Mouse (Mus musculus): Measurements from ENCODE around the gene Keap1. TPM values are rescaled to one million over a fixed set of nuclear protein-coding genes. Genes with fewer than 3 reads are reported as not detected.

Keap1 gene
- polyA plus RNA-seq, 1 experiment from 2014 or later = 72.0 TPM

DNA sequence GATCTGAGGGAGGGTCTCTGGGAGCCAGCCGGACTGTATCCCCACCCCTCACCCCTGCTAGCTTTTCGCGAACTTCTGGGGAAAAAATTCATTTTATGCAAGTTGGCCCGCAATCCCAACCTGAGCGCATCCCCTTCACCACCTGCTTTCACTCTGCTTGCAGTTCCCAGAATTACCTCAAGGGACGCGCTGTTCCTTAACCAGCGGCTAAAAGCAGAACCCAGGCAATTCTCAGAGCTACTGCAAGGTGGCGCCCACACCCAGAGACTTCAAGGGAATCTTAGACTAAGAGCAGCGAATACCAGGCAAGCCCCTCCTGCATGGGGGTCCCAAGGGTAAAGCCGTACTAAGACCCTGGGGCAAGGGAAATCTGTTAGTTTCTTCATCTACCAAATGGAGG, 2.2 kb upstream of the Keap1 start:
- Histone ChIP-seq H3K9ac (replicated peaks) (no peak overlapping the region), H3K4me3 (replicated peaks) (no peak overlapping the region), H3K9me3 (replicated peaks) (no peaks in the 10 kb centered on the region), H3K4me2 (0 out of 2 replicates have a peak overlapping the region, but pooled peaks have one; percentile 13), H3K36me3 (no peaks in the 10 kb centered on the region), H3K27me3 (replicated peaks) (peaks cover 40% of the 10 kb centered on the region), H3K4me1 (peaks cover 57% of the 10 kb centered on the region), H3K27ac (replicated peaks) (no peak overlapping the region)
- WGBS = 8% methylated on average over 11 of the region's 11 CpGs
- no peak for ATAC-seq (ENCODE audit: low FRiP score)

DNA sequence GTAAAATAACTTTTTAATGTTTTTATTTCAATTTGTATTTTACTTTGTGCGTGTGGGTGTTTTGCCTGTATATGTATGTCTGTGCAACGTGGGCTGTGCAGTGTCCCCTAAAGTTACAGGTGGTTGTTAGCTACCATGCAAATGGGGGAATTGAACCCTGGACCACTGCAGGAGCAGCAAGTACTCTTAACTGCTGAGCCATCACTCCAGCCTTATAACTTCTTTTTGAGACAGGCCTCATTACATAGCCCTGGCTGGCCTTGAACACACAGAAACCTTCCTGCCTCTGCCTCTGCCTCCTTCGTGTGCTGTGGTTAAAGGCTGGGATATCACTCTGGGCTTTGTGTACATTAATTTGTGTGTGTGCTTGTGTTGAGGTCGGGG, 296 bp upstream of the Keap1 start:
- no peak for ATAC-seq (ENCODE audit: low FRiP score)
- Histone ChIP-seq H3K4me1 (peaks cover 61% of the 10 kb centered on the region), H3K9me3 (replicated peaks) (no peaks in the 10 kb centered on the region), H3K4me2 (peak overlapping the region; percentile 64), H3K27me3 (replicated peaks) (peaks cover 21% of the 10 kb centered on the region), H3K36me3 (peaks cover 6% of the 10 kb centered on the region; the same call in 1 of the 2 replicates), H3K4me3 (replicated peaks) (peak overlapping the region; percentile 89), H3K9ac (replicated peaks) (peak overlapping the region; percentile 92), H3K27ac (replicated peaks) (peak overlapping the region; percentile 93; the same call in 1 of the 2 replicates)
- WGBS = 27% methylated on average over 4 of the region's 4 CpGs

DNA sequence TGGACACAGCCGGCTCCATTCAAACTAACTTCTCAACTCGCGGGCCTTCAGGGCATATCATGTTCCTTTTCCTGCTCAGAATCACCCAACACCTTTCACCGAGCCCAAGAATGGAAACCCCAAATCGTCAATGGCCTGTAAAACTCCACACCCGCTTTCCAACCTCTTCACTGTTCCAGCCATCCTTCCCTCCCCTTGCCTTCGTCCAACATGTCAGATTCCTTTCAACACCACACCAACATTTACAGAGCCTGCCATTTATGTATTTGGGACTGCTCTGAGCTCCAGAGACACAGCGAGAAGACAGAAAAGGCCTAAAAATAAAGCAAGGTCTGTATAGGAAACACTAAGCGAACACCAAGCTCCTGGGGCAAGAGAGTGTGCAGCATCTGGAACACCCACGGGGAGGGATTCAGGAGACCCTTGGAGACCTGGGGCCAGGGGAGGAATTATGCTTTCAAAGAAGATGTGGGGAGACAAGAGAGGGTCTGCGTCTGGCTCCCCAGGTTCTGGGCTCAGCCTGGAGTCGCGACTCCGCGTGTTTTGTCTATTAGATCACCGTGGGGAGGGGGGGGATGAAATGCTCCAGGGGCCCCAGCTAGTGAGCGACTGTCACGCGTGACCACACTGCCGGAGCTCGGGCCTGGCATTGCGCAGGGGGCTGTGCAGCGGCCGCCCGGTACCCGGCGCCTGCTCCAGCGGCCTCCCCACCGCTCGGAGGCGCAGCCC, 993 bp downstream of the Keap1 start:
- H3K9me3 ChIP-seq (replicated peaks) = no peaks in the 10 kb centered on the region

DNA sequence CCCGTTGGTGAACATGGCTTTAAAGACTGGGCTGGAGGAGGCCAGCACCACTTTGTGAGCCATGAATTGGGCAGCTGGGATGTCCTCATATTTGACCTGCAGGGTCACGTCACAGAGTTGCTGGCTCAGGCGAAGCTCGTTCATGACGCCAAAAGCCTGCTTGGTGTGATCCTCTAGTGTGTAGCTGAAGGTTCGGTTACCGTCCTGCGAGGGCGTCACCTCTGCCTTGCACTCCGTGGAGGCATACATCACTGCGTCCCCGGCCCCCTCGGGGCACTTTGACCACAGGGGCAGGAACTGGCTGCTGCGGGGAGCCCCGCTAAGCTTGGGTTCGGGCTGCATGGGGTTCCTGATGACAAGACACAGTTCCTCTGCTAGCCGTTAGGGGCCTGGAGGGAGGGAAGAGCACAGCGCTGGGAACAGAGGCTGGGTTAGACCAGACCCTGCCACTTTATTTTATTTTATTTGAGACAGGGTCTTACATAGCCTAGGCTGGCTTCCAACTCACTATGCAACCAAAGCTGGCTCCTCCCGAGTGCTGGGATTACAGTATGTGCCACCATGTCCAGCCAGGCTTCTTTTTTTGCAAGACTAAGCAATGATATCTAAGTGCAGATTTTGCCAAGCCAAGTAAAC, 1.7 kb downstream of the Keap1 start:
- Histone ChIP-seq H3K4me1 (peaks cover 47% of the 10 kb centered on the region), H3K4me2 (peak overlapping the region; percentile 64), H3K9ac (replicated peaks) (peak overlapping the region; percentile 92), H3K9me3 (replicated peaks) (no peaks in the 10 kb centered on the region), H3K4me3 (replicated peaks) (peak overlapping the region; percentile 89), H3K27ac (replicated peaks) (peak overlapping the region; percentile 93), H3K27me3 (replicated peaks) (peaks cover 4% of the 10 kb centered on the region; the same call in 1 of the 2 replicates), H3K36me3 (peaks cover 19% of the 10 kb centered on the region)
- 0 out of 2 replicates have a peak, but pooled peaks have one; percentile 24 for ATAC-seq (ENCODE audit: low FRiP score)
- WGBS = 23% methylated on average over 19 of the region's 19 CpGs

More for the DNA sequence above, 993 bp downstream of the Keap1 start:
- H3K36me3 ChIP-seq = peaks cover 14% of the 10 kb centered on the region
- peaks cover 9% of the 10 kb centered on the region for H3K27me3 ChIP-seq (replicated peaks)
- peak; percentile 14 for ATAC-seq (ENCODE audit: low FRiP score)
- H3K4me1 ChIP-seq = peaks cover 48% of the 10 kb centered on the region
- peak overlapping the region; percentile 92 for H3K9ac ChIP-seq (replicated peaks)
- H3K4me3 ChIP-seq (replicated peaks) = peak overlapping the region; percentile 89
- peak overlapping the region; percentile 93 for H3K27ac ChIP-seq (replicated peaks)
- WGBS = under 1% methylated on average over 31 of the region's 31 CpGs
- peak overlapping the region; percentile 64 for H3K4me2 ChIP-seq

DNA sequence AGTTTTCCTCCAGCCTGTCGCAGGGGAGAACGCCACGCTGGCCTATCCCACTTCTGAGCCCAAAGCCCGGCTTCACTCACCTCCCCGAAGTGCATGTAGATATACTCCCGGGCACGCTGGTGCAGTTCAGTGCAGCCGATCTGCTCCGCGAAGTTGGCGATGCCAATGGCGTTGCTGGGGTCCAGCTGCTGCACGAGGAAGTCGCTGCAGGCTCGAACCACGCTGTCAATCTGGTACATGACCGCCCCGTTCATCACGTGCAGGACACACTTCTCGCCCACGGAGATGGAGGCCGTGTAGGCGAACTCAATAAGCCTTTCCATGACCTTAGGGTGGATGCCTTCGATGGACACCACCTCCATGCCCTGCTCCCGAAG, 2.2 kb downstream of the Keap1 start:
- Histone ChIP-seq H3K4me2 (peak overlapping the region; percentile 64), H3K27ac (replicated peaks) (peak overlapping the region; percentile 93), H3K9me3 (replicated peaks) (no peaks in the 10 kb centered on the region), H3K4me1 (peaks cover 47% of the 10 kb centered on the region), H3K9ac (replicated peaks) (peak overlapping the region; percentile 92; the same call in 1 of the 2 replicates), H3K4me3 (replicated peaks) (peak overlapping the region; percentile 89), H3K36me3 (peaks cover 19% of the 10 kb centered on the region), H3K27me3 (replicated peaks) (peaks cover under 1% of the 10 kb centered on the region; the same call in 1 of the 2 replicates)
- no peak for ATAC-seq (ENCODE audit: low FRiP score)
- WGBS = 76% methylated on average over 25 of the region's 25 CpGs

DNA sequence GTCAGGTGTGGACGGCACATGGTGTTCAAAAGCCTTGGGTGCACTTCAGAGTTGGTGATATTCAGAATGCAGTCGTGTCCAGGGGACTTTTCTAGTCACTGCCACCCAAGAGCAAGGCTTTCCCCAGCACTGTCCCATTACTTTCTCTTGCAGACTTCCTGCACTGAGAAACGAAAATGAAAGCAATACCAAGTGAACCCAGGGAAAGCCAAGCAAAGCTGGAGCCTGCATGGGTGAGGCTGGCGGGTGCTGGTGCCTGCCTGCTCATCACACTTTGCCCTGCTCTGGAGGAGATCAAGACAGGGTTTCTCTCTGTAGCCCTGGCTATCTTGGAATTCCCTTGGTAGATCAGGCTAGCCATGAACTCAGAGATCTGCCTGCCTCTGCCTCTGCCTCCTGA, 3.8 kb downstream of the Keap1 start:
- H3K9ac ChIP-seq (replicated peaks) = no peak overlapping the region
- no peak for ATAC-seq (ENCODE audit: low FRiP score)
- no peaks in the 10 kb centered on the region for H3K27me3 ChIP-seq (replicated peaks)
- H3K27ac ChIP-seq (replicated peaks) = no peak overlapping the region
- H3K36me3 ChIP-seq = peaks cover 23% of the 10 kb centered on the region
- H3K4me2 ChIP-seq = no peak overlapping the region
- H3K4me3 ChIP-seq (replicated peaks) = no peak overlapping the region
- no peaks in the 10 kb centered on the region for H3K9me3 ChIP-seq (replicated peaks)
- peaks cover 40% of the 10 kb centered on the region for H3K4me1 ChIP-seq
- 88% methylated on average over 4 of the region's 4 CpGs for WGBS

DNA sequence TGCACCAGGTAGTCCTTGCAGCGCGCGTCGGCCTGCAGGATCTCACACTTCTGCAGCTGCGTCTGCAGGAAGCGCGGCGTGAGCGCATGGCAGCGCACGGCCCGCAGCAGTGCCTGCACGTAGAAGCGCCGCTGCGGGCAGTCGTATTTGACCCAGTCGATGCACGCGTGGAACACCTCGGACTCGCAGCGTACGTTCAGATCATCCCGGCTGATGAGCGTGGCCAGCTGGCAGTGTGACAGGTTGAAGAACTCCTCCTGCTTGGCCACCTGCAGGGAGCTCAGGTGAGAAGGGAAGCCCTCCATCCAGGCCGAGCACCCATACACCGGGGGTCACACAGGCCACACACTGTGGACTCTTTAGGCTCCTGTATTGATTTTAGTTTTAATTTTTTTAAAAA, 5.4 kb downstream of the Keap1 start:
- no peak overlapping the region for H3K4me3 ChIP-seq (replicated peaks)
- no peaks in the 10 kb centered on the region for H3K9me3 ChIP-seq (replicated peaks)
- H3K4me2 ChIP-seq = no peak overlapping the region
- no peak overlapping the region for H3K27ac ChIP-seq (replicated peaks)
- H3K4me1 ChIP-seq = peaks cover 33% of the 10 kb centered on the region
- 83% methylated on average over 28 of the region's 28 CpGs for WGBS
- no peaks in the 10 kb centered on the region for H3K27me3 ChIP-seq (replicated peaks)
- H3K9ac ChIP-seq (replicated peaks) = no peak overlapping the region
- ATAC-seq (ENCODE audit: low FRiP score) = no peak
- peaks cover 37% of the 10 kb centered on the region for H3K36me3 ChIP-seq

DNA sequence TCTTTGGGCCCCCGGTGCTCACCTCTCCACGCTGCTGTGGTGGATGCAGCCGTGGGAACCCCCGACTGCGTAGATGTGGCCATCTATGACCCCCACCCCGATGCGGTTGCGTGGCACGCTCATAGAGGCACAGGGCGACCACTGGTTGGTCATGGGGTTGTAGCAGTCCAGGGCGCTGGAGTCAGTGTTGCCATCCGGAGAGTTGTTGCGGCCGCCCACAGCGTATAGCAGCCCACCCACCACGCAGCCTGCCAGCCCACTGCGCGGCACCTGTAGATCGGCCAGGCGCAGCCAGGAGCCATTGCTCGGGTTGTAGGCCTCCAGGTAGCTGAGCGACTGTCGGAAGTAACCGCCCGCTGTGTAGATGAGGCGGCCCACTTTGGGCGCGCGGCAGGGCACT, 5.8 kb downstream of the Keap1 start:
- H3K27me3 ChIP-seq (replicated peaks) = no peaks in the 10 kb centered on the region
- H3K36me3 ChIP-seq = peaks cover 37% of the 10 kb centered on the region
- H3K4me2 ChIP-seq = no peak overlapping the region
- H3K4me1 ChIP-seq = peaks cover 33% of the 10 kb centered on the region
- H3K4me3 ChIP-seq (replicated peaks) = no peak overlapping the region
- WGBS = 84% methylated on average over 29 of the region's 29 CpGs
- no peak overlapping the region for H3K9ac ChIP-seq (replicated peaks)
- no peaks in the 10 kb centered on the region for H3K9me3 ChIP-seq (replicated peaks)
- no peak overlapping the region for H3K27ac ChIP-seq (replicated peaks)
- no peak for ATAC-seq (ENCODE audit: low FRiP score)

DNA sequence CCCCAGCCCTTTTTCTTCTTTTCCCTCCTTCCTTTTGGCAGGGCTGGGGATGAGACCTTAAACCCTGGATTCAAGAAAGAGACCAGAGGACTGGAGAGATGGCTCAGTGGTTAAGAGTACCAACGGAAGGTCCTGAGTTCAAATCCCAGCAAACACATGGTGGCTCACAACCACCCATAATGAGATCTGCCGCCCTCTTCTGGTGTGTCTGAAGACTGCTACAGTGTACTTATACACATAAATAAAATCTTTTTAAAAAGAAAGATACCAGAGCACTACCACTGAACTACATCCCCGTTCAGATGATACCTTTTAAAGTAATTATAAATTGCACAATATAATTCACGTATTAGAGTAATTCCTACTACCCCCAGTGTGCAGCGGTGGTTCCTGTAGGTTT, 6.3 kb downstream of the Keap1 start:
- Histone ChIP-seq H3K36me3 (peaks cover 37% of the 10 kb centered on the region), H3K4me2 (no peak overlapping the region), H3K9me3 (replicated peaks) (no peaks in the 10 kb centered on the region), H3K27me3 (replicated peaks) (no peaks in the 10 kb centered on the region), H3K27ac (replicated peaks) (no peak overlapping the region), H3K4me1 (peaks cover 33% of the 10 kb centered on the region), H3K9ac (replicated peaks) (no peak overlapping the region), H3K4me3 (replicated peaks) (no peak overlapping the region)
- ATAC-seq (ENCODE audit: low FRiP score) = no peak
- WGBS = 93% methylated on average over 5 of the region's 5 CpGs

DNA sequence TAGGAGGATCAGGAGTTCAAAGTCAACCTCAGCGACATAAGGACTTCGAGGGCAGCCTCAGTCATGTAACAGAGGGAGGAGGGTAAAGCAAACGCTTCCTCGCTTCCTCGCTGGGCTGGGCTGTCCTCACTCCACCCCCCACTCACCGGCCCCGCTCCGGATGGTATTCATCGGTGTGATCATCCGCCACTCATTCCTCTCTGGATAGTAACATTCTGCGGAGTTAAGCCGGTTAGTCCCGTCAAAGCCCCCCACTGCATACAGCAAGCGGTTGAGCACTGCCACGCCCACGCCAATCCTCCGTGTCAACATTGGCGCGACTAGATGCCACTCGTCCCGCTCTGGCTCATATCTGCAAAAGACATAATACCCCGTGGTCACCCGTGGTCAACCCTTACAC, 7.6 kb downstream of the Keap1 start:
- WGBS = 54% methylated on average over 23 of the region's 23 CpGs
- H3K36me3 ChIP-seq = peaks cover 37% of the 10 kb centered on the region

DNA sequence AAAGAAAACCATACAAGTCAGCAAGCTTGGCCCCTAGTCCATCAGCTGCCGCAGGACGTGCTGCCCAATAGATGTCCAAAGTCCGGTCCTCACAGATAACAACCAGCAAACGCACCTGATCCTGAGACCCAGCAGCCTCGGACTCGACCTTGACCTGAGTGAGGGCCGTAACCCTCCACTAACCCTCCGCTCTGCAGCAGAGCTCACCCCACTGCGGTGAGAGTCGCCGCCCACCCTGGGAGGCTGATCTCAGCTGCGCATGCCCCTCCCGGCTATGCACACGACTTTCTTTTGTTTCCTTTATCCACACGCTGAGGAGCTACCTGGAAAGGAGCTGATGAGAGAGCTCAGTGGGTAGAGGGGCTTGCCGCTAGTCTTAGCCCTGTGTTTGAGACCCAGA, 11.8 kb downstream of the Keap1 start:
- ATAC-seq (ENCODE audit: low FRiP score) = peak; percentile 72
- H3K4me2 ChIP-seq = peak overlapping the region; percentile 57
- H3K27me3 ChIP-seq (replicated peaks) = no peaks in the 10 kb centered on the region
- 17% methylated on average over 16 of the region's 16 CpGs for WGBS
- no peaks in the 10 kb centered on the region for H3K9me3 ChIP-seq (replicated peaks)
- H3K36me3 ChIP-seq = peaks cover 19% of the 10 kb centered on the region
- peaks cover 20% of the 10 kb centered on the region for H3K4me1 ChIP-seq
- H3K9ac ChIP-seq (replicated peaks) = peak overlapping the region; percentile 32; the same call in 1 of the 2 replicates
- peak overlapping the region; percentile 29 for H3K4me3 ChIP-seq (replicated peaks)
- no peak overlapping the region for H3K27ac ChIP-seq (replicated peaks)

More for the DNA sequence above, 7.6 kb downstream of the Keap1 start:
- H3K27ac ChIP-seq (replicated peaks) = no peak overlapping the region
- peaks cover 31% of the 10 kb centered on the region for H3K4me1 ChIP-seq
- no peak overlapping the region for H3K4me3 ChIP-seq (replicated peaks)
- H3K9me3 ChIP-seq (replicated peaks) = no peaks in the 10 kb centered on the region
- H3K4me2 ChIP-seq = no peak overlapping the region
- H3K27me3 ChIP-seq (replicated peaks) = no peaks in the 10 kb centered on the region
- no peak for ATAC-seq (ENCODE audit: low FRiP score)
- no peak overlapping the region for H3K9ac ChIP-seq (replicated peaks)

DNA sequence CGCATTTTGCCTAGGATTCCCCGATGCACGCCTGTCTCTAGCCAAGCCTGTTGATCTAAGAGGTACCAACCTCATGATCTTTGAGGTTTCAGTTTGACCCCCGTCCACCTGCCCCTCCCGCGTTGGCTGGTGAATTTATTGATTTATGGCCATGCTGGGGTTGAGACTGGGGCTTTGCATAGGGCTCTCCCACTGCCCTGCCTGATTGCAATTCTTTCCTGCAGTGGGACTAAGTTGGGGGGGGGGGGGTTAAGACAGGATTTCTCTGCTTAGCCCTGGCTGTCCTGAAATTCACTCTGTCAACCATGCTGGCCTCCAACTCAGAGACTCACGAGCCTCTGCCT, 13.8 kb downstream of the Keap1 start:
- Histone ChIP-seq H3K4me1 (peaks cover 26% of the 10 kb centered on the region), H3K9ac (replicated peaks) (0 out of 2 replicates have a peak overlapping the region, but pooled peaks have one; percentile 20), H3K4me2 (peak overlapping the region; percentile 55), H3K36me3 (peaks cover 15% of the 10 kb centered on the region), H3K27ac (replicated peaks) (no peak overlapping the region), H3K4me3 (replicated peaks) (peak overlapping the region; percentile 29), H3K27me3 (replicated peaks) (no peaks in the 10 kb centered on the region), H3K9me3 (replicated peaks) (no peaks in the 10 kb centered on the region)
- WGBS = 6% methylated on average over 7 of the region's 7 CpGs
- 0 out of 2 replicates have a peak, but pooled peaks have one; percentile 1 for ATAC-seq (ENCODE audit: low FRiP score)
